Mouse (Mus musculus): ENCODE data around the gene Atl1.

Gene Atl1

GRCm38 (mm10) chr12:69892371-69893251 lies at the start of gene Atl1, which contains the start of gene Map4k5:
Gene Atl1, plus strand, starts transcription at chr12:69892614.
Gene Map4k5, minus strand, starts transcription at chr12:69893200.
- peak; percentile 94 for DNase-seq

- no peak for DNase-seq
Measured at GRCm38 (mm10) chr12:69843531-69844445, 48.6 kb upstream of the Atl1 start.

- DNase-seq = no peak
Measured at GRCm38 (mm10) chr12:69845722-69846121, 46.7 kb upstream of the Atl1 start.

GRCm38 (mm10) chr12:69846499-69846898 lies 45.9 kb upstream of the Atl1 start:
- no peak for DNase-seq

GRCm38 (mm10) chr12:69848083-69848878 lies 44.1 kb upstream of the Atl1 start:
- peak; percentile 33 for DNase-seq

- no peak for DNase-seq
Measured at GRCm38 (mm10) chr12:69852288-69852687, 40.1 kb upstream of the Atl1 start.

GRCm38 (mm10) chr12:69853387-69853786 lies 39.0 kb upstream of the Atl1 start:
- DNase-seq = no peak

GRCm38 (mm10) chr12:69853942-69854341 lies 38.5 kb upstream of the Atl1 start:
- no peak for DNase-seq

- DNase-seq = no peak
Measured at GRCm38 (mm10) chr12:69855641-69856300, 36.6 kb upstream of the Atl1 start.

GRCm38 (mm10) chr12:69856398-69856797 lies 36.0 kb upstream of the Atl1 start:
- no peak for DNase-seq

GRCm38 (mm10) chr12:69857597-69857996 lies 34.8 kb upstream of the Atl1 start:
- DNase-seq = no peak

GRCm38 (mm10) chr12:69858847-69859246 lies 33.6 kb upstream of the Atl1 start:
- no peak for DNase-seq

GRCm38 (mm10) chr12:69863505-69863904 lies 28.9 kb upstream of the Atl1 start:
- no peak for DNase-seq

- DNase-seq = no peak
Measured at GRCm38 (mm10) chr12:69864164-69864692, 28.2 kb upstream of the Atl1 start.

GRCm38 (mm10) chr12:69867338-69867737 lies 25.1 kb upstream of the Atl1 start:
- no peak for DNase-seq

GRCm38 (mm10) chr12:69871632-69872031 lies 20.8 kb upstream of the Atl1 start:
- no peak for DNase-seq

GRCm38 (mm10) chr12:69877842-69878363 lies 14.5 kb upstream of the Atl1 start:
- no peak for DNase-seq

- DNase-seq = peak; percentile 44
Measured at GRCm38 (mm10) chr12:69879172-69879665, 13.2 kb upstream of the Atl1 start.

- no peak for DNase-seq
Measured at GRCm38 (mm10) chr12:69879739-69880138, 12.7 kb upstream of the Atl1 start.

GRCm38 (mm10) chr12:69881198-69881905 lies 11.1 kb upstream of the Atl1 start:
- no peak for DNase-seq

GRCm38 (mm10) chr12:69884053-69884452 lies 8.4 kb upstream of the Atl1 start:
- no peak for DNase-seq

Data from kidney, postnatal 10 days (tissue).